Mouse (Mus musculus) hindbrain, embryonic 15.5 days (tissue): ENCODE measurements around the gene Nrl. TPM values are rescaled to one million over a fixed set of nuclear protein-coding genes. Genes with fewer than 3 reads are reported as not detected.
A peak's percentile ranks its signal among the peaks of the same experiment; 100 is the strongest.

Experiments used
- ATAC-seq: fragments of 200-750 bp; cut with Nextera tagmentation; 2 replicates; pipeline ENCODE4 v1.8.0; 2017; ENCODE audit warnings: low read depth, moderate number of reproducible peaks, moderate TSS enrichment; ENCODE audit not compliant: low FRiP score
- H3K27ac ChIP-seq: fragments of 300-500 bp; sonication (generic); replicated peaks from 2 replicates; pipeline ENCODE4 v1.5.1; 2015; ENCODE audit warnings: mild to moderate bottlenecking, inconsistent platforms
- H3K27me3 ChIP-seq: fragments of 300-500 bp; sonication (generic); 2 replicates; pipeline ENCODE4 v1.6.1; 2015; ENCODE audit warnings: control low read depth, inconsistent platforms
- H3K36me3 ChIP-seq: fragments of 300-500 bp; sonication (generic); 2 replicates; pipeline ENCODE4 v1.6.1; 2015; ENCODE audit warnings: control low read depth, inconsistent platforms
- H3K4me1 ChIP-seq: fragments of 300-500 bp; sonication (generic); replicated peaks from 2 replicates; pipeline ENCODE4 v1.6.1; 2015; ENCODE audit warnings: control low read depth, inconsistent platforms
- H3K4me2 ChIP-seq: fragments of 300-500 bp; sonication (generic); 2 replicates; pipeline ENCODE4 v1.6.1; 2015; ENCODE audit warnings: moderate library complexity, mild to moderate bottlenecking, inconsistent platforms
- H3K4me3 ChIP-seq: fragments of 300-500 bp; sonication (generic); 2 replicates; pipeline ENCODE4 v1.5.1; 2015; ENCODE audit warnings: mild to moderate bottlenecking, inconsistent platforms
- H3K9ac ChIP-seq: fragments of 300-500 bp; sonication (generic); 2 replicates; pipeline ENCODE4 v1.6.1; 2015; ENCODE audit warnings: inconsistent platforms
- H3K9me3 ChIP-seq: fragments of 300-500 bp; sonication (generic); 2 replicates; pipeline ENCODE4 v1.6.1; 2016; ENCODE audit warnings: control low read depth, inconsistent platforms
- WGBS: fragments of 180-500 bp; shearing (Covaris S2); methylation state at CpG from one replicate; pipeline ENCODE4 v1.1.7; 2015; 5-methylcytosine and 5-hydroxymethylcytosine counted together
- polyA plus RNA-seq: library from polyadenylated mRNA; unstranded; fragments of >200 nt; fragmentation: Nextera tagmentation; extraction: Ambion mirVana; gene quantifications from 2 replicates; pipeline ENCODE4 v1.2.1, GENCODE M21; 2015

Nrl gene
- polyA plus RNA-seq, 1 experiment from 2014 or later: 0.10 TPM

DNA sequence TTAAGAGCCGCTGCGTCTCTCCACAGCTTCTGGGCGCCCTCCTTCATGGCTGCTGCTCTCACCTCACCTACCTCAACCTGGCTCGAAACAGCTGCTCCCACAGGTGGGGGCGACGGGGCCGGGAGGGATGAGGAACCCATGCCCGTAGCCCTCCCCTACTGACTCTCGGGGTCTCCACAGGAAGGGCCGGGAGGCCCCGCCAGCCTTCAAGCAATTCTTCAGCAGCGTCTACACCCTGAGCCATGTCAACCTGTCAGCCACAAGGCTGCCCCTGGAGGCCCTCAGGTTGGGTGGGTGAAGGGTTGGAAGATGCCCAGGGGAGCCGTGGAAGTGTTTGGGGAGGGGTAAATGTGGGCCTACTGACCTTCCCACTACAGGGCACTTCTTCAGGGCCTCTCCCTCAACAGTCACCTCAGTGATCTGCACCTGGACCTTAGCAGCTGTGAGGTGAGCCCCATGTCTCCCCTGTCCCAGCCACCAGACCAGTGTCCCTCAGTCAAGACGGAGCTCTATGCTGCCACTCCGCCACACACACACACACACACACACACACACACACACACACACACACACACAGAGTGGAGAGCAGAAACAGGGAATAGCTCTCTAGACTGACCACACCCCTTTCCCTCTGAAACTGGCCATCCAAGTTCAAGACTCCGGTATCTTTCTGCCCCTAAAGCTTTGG, 27.9 kb downstream of the Nrl start:
- 77% methylated on average over 16 of the region's 16 CpGs for WGBS
- no peaks in the 10 kb centered on the region for H3K9me3 ChIP-seq
- H3K27me3 ChIP-seq: no peaks in the 10 kb centered on the region
- no peak overlapping the region for H3K4me3 ChIP-seq
- H3K9ac ChIP-seq: no peak overlapping the region
- no peak overlapping the region for H3K4me2 ChIP-seq
- H3K27ac ChIP-seq: no peak overlapping the region
- ATAC-seq: peak; percentile 5; the same call in 1 of the 2 replicates
- H3K4me1 ChIP-seq: peaks cover 12% of the 10 kb centered on the region
- peaks cover 45% of the 10 kb centered on the region for H3K36me3 ChIP-seq

DNA sequence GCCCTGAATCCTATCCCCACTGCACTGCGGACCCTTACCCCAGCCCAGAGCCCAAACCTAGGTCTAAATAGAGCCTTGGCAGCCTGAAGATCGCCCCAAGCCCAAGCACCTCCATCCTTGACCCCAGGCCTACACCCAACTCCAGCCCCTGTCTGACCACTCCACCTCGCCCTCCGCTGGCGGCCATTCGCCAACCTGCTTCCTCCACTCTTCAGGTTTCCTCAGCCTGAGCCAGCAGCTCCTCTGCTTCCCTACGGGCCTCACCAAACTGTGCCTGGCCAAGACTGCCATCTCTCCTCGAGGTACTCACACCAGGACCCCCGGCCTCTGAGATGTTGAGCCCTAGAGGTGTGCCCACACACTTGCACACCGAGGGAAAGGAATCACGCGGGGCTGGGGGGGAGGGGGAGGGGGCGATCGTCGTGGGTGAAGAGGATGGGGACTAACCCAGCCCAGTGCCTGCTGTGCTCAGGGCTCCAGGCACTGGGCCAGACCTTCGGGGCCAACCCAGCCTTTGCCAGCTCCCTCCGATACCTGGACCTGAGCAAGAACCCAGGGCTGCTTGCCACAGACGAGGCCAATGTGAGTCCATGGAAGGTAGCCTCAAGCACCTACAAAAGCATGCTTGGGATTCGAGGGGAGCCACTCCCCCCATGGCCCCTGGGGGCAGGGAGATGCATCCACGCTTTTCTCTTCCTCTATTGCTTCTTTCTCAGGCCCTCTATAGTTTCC, 29.1 kb downstream of the Nrl start:
- ATAC-seq: no peak
- 73% methylated on average over 20 of the region's 20 CpGs for WGBS
- no peak overlapping the region for H3K27ac ChIP-seq
- H3K4me2 ChIP-seq: no peak overlapping the region
- H3K27me3 ChIP-seq: no peaks in the 10 kb centered on the region
- H3K4me3 ChIP-seq: no peak overlapping the region
- no peak overlapping the region for H3K9ac ChIP-seq
- peaks cover 17% of the 10 kb centered on the region for H3K4me1 ChIP-seq
- no peaks in the 10 kb centered on the region for H3K9me3 ChIP-seq
- H3K36me3 ChIP-seq: peaks cover 37% of the 10 kb centered on the region

DNA sequence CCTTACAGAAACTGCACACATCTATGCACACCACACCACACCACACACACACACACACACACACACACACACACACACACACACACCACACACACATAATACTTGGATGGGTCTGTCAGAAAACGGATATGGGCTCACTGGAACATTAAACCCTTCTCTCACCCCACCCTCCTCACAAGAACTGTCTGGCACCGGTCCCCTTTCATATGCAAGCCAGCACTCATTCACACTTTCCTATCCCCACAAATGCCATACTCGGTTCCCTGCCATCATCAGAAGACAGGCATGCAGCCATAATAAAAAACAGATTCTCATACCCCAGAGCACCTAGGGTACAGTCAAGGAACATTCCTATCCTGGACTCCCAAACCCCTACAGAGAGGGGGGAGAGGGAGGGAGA, 32.7 kb downstream of the Nrl start:
- no peak for ATAC-seq
- H3K4me3 ChIP-seq: peak overlapping the region; percentile 92
- peaks cover 12% of the 10 kb centered on the region for H3K36me3 ChIP-seq
- 50% methylated on average over 3 of the region's 3 CpGs for WGBS
- H3K4me1 ChIP-seq: peaks cover 26% of the 10 kb centered on the region
- H3K27me3 ChIP-seq: no peaks in the 10 kb centered on the region
- no peak overlapping the region for H3K9ac ChIP-seq
- peak overlapping the region; percentile 90 for H3K4me2 ChIP-seq
- no peak overlapping the region for H3K27ac ChIP-seq
- H3K9me3 ChIP-seq: no peaks in the 10 kb centered on the region

DNA sequence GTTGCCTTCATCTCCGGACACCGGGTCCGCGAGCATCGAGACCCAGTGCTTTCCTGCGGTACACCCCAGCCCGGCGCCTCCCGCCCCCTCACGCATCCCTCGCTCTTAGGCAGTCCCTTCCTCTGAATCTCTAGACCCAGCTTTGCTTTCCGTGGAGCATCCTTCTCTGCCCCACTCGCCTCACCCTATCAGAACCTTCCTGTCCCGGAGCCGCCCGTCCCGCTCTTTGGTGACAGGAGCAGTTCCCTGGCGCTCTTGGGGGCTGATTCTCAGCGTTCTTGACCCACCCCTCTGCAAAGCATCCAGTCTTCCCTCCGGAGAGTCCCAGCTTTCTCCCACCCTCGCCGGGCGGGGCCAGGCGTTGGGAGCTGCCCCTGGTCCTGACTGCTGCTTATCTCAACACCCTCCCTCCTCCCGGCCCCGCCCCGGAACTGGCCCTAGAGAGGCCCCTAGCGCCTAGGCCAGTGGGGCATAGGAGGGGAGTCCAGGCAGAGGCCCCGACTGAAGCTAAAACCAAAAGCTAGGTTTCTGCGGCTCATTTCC, 33.4 kb downstream of the Nrl start:
- H3K27ac ChIP-seq: peak overlapping the region; percentile 95
- H3K36me3 ChIP-seq: peaks cover 6% of the 10 kb centered on the region
- WGBS: under 1% methylated on average over 30 of the region's 30 CpGs
- no peaks in the 10 kb centered on the region for H3K9me3 ChIP-seq
- peak overlapping the region; percentile 92 for H3K4me3 ChIP-seq
- peak overlapping the region; percentile 90 for H3K4me2 ChIP-seq
- peaks cover 26% of the 10 kb centered on the region for H3K4me1 ChIP-seq
- H3K9ac ChIP-seq: peak overlapping the region; percentile 99
- H3K27me3 ChIP-seq: no peaks in the 10 kb centered on the region
- ATAC-seq: peak; percentile 63

DNA sequence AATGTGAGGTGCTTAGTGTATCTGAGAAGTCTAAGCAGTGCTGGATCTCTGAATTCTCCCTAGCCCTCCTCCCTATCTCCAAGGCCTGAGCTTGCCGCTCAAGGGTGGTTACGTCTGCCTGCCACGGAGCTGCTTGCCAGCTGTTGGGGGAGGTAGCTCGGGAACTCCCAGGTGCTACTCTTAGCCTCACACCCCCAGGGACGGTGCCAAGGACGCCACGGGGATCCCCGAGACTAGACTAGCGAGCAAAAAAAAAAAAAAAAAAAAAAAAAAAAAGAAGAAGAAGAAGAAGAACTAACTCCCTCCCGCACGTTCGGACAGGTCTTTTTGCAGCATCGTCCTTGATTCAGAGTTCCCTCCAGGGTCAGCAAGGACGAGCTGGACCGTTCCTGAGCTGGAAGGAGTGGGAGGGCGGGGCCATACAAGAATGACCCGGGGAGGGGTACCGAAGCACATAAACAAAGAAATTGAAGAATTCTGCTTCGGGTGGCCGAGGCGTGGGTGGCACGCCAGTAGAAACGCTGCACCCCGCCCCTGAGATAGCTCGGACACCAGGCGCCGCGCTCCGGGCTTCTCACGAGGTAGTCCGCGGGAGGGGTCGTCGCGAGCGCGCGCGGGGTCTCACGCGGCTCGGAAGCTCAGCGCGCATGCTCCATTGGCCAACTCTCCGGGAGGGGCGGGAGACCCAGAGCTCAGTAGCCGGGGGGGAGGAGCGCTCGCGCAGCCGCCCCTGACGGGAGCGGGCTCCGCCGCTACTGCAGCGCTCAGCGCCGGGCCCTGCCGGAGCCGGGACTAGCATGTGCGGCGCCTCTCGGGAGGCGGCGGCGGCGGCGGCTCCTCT, 34.2 kb downstream of the Nrl start, which contains the start of gene Carmil3:
TSS of gene Carmil3 (plus strand) at position 291 of the 841 bp plus-strand sequence.
- H3K36me3 ChIP-seq: peaks cover 6% of the 10 kb centered on the region
- peak within 1 kb of the TSS; percentile 95 for H3K27ac ChIP-seq
- H3K9me3 ChIP-seq: no peaks in the 10 kb centered on the region
- under 1% methylated on average over 68 of the region's 68 CpGs for WGBS
- H3K4me3 ChIP-seq: peak within 1 kb of the TSS; percentile 92
- no peaks in the 10 kb centered on the region for H3K27me3 ChIP-seq
- H3K9ac ChIP-seq: peak within 1 kb of the TSS; percentile 99
- peak; percentile 93 for ATAC-seq
- peaks cover 26% of the 10 kb centered on the region for H3K4me1 ChIP-seq
- peak within 1 kb of the TSS; percentile 90 for H3K4me2 ChIP-seq

DNA sequence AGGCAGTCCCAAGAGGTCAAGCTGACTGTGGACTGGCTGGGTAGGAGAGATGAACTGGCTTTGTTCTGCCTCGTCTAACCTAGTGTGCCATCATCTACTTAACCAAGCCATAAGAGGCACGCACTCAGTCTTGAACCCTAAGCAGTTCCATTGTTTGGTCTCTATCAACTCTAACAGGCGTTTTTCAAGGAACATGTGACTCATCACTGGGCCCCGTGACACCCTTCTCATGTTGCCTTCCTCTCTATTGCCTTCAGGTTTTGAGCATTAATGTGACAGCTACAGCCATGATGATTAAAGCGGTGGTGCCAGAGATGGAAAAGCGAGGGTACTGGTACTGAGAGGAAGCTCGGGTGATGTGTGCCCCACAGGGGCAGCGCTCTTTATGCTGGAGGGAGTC, 37.9 kb downstream of the Nrl start:
- no peaks in the 10 kb centered on the region for H3K36me3 ChIP-seq
- ATAC-seq: no peak
- no peak overlapping the region for H3K4me2 ChIP-seq
- H3K9me3 ChIP-seq: no peaks in the 10 kb centered on the region
- H3K27ac ChIP-seq: no peak overlapping the region
- 86% methylated on average over 8 of the region's 8 CpGs for WGBS
- H3K27me3 ChIP-seq: no peaks in the 10 kb centered on the region
- peaks cover 13% of the 10 kb centered on the region for H3K4me1 ChIP-seq
- no peak overlapping the region for H3K4me3 ChIP-seq
- H3K9ac ChIP-seq: no peak overlapping the region

DNA sequence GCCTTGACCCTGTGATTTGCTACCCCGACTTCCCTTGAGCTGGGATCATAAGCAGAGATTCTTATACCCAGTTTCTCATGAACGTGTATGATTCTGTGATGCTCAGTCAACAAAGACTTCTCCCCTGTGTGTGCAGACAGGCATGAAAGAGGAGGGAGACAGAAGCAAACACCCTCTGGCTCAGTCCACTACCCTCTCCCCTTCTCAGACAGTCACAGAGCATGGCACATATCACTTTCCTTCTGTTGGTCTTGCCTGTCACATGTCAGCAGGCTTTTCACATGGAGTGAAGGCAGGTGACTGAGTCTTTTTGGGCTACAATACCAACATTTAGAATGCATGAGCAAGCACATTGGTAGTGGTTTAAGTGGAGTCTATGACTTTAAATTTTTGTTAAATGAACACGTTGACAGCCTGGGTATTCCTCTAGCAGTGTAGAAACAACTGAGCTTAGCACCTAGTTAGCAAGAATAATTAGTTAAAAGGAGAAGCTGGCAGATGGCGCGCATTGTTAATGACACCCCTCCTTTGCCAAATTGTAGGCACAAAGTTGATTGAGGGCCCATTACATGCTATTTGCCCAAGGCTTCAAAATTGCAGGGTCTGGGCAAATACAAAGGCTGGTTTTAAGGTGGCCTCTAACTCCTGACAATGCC, 40.2 kb downstream of the Nrl start:
- Histone ChIP-seq H3K9ac (no peak overlapping the region), H3K27me3 (no peaks in the 10 kb centered on the region), H3K4me2 (no peak overlapping the region), H3K4me3 (no peak overlapping the region), H3K4me1 (peaks cover under 1% of the 10 kb centered on the region; the same call in 1 of the 2 replicates), H3K9me3 (no peaks in the 10 kb centered on the region), H3K27ac (no peak overlapping the region), H3K36me3 (no peaks in the 10 kb centered on the region)
- 72% methylated on average over 5 of the region's 5 CpGs for WGBS
- ATAC-seq: no peak

DNA sequence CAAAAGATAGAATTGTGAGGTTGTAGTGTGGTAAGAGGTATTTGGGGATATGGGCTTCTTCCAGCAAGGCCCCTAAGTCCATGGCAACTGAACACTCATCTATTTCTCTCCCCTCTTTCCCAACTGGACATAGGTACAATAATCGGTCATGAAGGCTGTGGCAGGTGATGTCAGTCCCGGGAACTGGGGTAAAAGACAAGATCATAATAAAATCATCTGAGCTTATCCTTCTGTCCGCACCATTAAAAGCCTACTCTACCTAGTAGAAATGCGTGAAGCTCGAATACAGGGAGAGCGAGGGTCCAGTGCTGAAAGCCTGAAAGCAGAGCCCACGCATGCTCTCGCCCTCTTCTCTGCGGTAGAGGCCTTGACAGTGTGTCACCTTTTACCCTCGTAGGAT, 45.2 kb downstream of the Nrl start:
- Histone ChIP-seq H3K4me1 (peaks cover 11% of the 10 kb centered on the region; the same call in 1 of the 2 replicates), H3K4me2 (no peak overlapping the region), H3K36me3 (no peaks in the 10 kb centered on the region), H3K9me3 (no peaks in the 10 kb centered on the region), H3K27ac (no peak overlapping the region), H3K9ac (no peak overlapping the region), H3K27me3 (no peaks in the 10 kb centered on the region), H3K4me3 (peak overlapping the region; percentile 54; the same call in 1 of the 2 replicates)
- 92% methylated on average over 10 of the region's 10 CpGs for WGBS
- ATAC-seq: no peak

DNA sequence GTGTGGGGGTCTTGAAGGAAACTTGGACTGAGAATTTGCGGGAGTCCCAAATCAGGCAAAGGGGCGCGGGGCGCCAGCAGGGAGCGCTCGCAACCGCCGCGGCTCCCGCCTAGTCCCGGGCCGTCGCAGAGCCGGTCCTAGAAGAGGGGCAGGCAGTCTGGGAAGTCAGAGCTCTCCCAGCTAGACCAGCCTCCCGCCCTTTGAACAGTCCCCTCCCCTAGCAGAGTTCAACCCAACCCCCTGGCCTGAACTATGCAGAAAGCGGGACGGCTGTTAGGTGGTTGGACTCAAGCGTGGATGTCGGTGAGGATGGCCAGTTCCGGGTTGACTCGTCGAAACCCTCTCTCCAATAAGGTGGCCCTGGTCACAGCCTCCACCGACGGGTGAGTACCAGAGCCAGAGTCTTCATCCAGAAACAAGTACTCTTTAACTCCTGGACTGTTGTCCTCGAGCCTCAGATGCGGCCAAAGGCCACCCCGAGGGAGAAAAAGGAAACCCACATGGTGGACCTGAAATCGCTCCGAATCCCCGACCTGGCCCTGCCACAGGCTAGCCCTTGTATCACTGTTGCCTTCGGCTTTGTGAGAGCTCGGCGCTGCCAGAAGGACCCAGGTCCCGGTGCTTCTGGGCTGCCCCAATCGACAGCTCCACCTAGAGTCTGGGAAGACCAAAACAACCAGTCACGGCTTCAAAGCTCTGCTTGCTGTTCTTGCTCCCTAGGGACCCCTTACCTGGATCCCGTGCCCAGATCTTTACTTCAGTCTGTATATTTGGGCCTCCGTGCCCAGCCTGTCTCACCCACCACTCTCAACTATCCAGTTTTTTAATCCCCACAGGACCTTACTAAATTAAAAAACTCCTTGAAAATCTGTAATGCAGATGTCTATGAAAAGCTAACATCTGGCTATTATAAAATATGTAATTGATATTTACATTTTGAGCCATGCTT, 45.9 kb downstream of the Nrl start, which contains the start of gene Dhrs4:
TSS of gene Dhrs4 (plus strand) at position 108 of the 949 bp plus-strand sequence.
- no peaks in the 10 kb centered on the region for H3K9me3 ChIP-seq
- peaks cover 11% of the 10 kb centered on the region; the same call in 1 of the 2 replicates for H3K4me1 ChIP-seq
- H3K4me3 ChIP-seq: peak within 1 kb of the TSS; percentile 54
- H3K27ac ChIP-seq: peak within 1 kb of the TSS; percentile 60
- H3K27me3 ChIP-seq: no peaks in the 10 kb centered on the region
- peak within 1 kb of the TSS; percentile 55 for H3K9ac ChIP-seq
- under 1% methylated on average over 38 of the region's 38 CpGs for WGBS
- H3K4me2 ChIP-seq: peak within 1 kb of the TSS; percentile 62
- ATAC-seq: peak; percentile 93
- no peaks in the 10 kb centered on the region for H3K36me3 ChIP-seq

DNA sequence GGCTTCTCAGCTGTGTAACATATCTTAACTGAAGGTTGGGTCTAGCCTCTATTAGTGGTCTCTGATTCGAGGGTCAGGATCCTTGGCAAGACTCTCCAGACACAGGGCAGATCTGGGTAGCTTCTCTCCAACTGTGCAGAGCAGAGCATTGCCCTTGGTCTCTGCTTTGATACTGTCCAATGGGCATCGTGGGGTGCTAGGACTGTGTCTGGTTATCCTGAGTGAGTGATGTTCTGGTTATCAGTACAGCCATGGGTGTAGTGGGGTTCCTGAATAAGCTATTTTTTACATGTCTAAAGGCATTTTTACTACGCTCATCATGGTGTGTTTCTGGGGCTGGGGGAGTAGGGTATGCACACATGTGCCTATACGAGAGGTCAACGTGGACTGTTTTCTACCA, 47.0 kb downstream of the Nrl start:
- no peak for ATAC-seq

More for the DNA sequence above, 47.0 kb downstream of the Nrl start:
- Histone ChIP-seq H3K36me3 (no peaks in the 10 kb centered on the region), H3K4me1 (peaks cover 11% of the 10 kb centered on the region; the same call in 1 of the 2 replicates), H3K4me3 (no peak overlapping the region), H3K27ac (no peak overlapping the region), H3K4me2 (no peak overlapping the region), H3K9me3 (no peaks in the 10 kb centered on the region), H3K27me3 (no peaks in the 10 kb centered on the region), H3K9ac (no peak overlapping the region)
- 94% methylated on average over 5 of the region's 5 CpGs for WGBS
